Mouse (Mus musculus): ENCODE results near the gene Olfr1155.

Gene Olfr1155

DNA sequence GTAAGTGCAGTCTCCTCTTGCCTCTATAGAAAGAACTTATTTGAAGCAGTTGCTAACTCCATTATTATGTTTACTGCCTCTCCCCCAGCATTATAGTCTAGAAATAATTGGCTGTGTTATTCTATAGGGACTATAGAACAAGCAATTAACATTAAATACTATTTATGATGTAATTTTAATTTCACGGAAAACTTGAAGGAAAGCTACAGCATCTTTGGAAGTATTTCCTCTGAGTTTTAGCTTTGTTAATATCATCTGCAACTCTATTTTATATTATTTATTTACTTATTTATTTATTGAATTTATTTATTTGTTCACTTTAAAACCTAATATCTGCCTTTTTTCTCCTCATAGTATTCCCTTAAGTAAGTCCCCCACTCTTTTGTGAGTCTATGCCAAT lies at the start of gene Olfr1155:
TSS of gene Olfr1155 (minus strand) at position 101 of the 400 bp plus-strand sequence.
- DNase-seq (ENCODE audit: low spot score), result no peak

GRCm38 (mm10) chr2:87989813-87990212 lies 44.9 kb upstream of the Olfr1155 start, which contains the start of gene Olfr1158:
Gene Olfr1158 (plus strand): TSS chr2:87990113.
- no peak for DNase-seq (ENCODE audit: low spot score)

DNA sequence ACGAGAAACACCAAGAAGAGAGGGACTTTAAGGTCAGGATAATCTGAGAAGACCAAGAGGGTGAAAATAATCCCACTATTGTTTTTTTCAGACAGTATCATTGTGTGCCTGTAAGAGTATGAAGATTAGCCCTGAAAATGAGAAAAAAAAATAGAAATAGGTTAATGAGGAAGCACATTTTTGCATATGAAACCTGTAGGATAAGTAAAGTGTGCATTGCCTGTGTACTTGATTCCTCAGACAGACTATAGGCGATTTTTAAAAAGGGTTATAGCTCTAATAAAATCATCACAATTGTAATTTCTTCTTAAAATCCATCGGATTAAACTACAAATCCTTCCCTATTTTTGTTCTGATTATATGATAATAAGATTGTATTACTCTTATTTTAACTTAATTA lies 29.6 kb upstream of the Olfr1155 start, which contains the start of gene Olfr74:
TSS of gene Olfr74 (minus strand) at position 101 of the 400 bp plus-strand sequence.
- DNase-seq (ENCODE audit: low spot score), result no peak

DNA sequence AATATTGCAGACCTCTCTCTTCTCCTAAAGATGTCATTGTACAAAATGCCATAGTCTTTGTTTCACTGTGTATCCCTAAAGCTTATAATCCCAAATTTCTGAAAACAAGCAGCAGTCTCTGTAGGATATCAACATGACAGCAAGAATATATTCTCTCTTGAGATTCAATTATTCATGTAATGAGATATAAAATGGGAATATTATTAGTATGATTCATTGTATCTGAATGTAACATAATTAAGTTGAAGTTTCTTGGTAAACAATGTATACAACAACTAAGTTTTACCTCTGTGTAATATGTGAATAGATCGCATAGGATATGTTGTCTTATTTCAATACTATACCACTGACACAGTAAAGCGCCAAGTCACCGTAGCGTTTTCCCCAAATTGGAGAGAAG lies 23.3 kb upstream of the Olfr1155 start, which contains the start of gene Olfr1157:
TSS of gene Olfr1157 (minus strand) at position 101 of the 400 bp plus-strand sequence.
- no peak for DNase-seq (ENCODE audit: low spot score)

DNA sequence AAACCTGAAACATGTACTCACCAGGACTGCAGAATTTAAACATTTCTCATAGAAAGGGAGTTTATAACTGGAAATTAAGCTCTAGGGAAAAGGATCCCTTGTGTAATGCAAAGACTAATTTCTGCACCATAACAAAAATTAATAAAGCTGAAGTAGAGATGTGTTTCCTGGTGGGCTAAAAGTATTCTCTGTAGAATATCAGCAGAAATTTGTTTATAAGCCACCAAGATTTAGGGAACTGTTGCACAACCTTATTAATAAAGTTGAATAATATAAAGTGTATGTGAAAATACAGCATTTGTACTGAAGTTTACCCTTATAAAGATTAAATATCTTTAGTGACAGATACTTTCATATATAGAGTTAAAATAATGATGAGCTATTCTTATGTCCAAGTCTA lies 8.1 kb upstream of the Olfr1155 start, which contains the start of gene Olfr1156:
TSS of gene Olfr1156 (minus strand) at position 101 of the 400 bp plus-strand sequence.
- DNase-seq (ENCODE audit: low spot score), result no peak

DNA sequence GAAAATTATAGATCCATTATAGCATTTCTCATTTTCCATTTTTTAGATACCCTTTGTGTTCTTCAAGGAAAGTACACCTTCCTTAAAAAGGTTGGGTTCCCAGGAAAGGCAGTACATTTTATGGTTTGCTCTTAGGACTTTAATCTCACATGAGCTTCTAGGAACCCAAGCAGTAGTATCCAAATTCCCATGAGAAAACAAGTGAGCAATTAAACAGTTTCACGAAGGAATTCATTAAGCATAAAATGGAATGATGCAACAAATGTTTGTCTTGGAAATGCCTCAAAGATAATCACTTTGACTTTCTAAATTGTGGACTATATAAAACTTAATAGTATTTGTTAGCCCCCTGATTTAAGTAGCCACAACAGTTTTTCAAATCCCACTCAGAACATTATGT lies 39.9 kb downstream of the Olfr1155 start, which contains the start of gene Olfr1154:
TSS of gene Olfr1154 (minus strand) at position 101 of the 400 bp plus-strand sequence.
- no peak for DNase-seq (ENCODE audit: low spot score)

DNA sequence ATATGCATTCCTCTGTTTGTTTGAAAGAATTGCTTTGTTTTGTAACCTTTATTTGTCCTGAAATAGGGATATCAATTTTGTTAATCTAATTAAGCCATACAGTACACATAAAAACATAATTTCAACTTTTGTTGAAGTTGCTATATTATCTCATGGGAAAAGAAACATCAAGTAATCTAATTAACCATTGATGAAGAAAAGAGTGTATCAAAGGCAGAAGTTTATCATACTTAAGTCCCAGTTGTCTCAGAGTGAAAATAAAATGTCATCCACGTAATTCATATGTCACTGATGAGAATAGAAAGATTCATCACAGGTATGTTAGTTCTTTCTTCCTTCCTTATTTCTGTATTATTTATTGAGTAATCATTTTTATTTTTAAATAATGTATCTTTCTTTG lies 50.3 kb downstream of the Olfr1155 start, which contains the start of gene Olfr1153:
TSS of gene Olfr1153 (plus strand) at position 301 of the 400 bp plus-strand sequence.
- no peak for DNase-seq (ENCODE audit: low spot score)
